Mouse (Mus musculus): ENCODE results near the gene Ubl7.

GRCm38 (mm10) chr9:57902132-57902531 lies 8.6 kb upstream of the Ubl7 start:
- TF ChIP-seq CTCF (IDR thresholded peaks at IDR 0.05; ENCODE audit: extremely low read depth, insufficient read length, insufficient replicate concordance, low read depth, low read length) (no peak), POLR2A (IDR thresholded peaks at IDR 0.05; ENCODE audit: low read depth, low read length) (no peak)

Measured in small intestine, adult 2 months (tissue).